Mouse (Mus musculus) testis, adult 2 months (tissue): ENCODE measurements at regions not wholly inside any gene's neighbourhood (a gene's known extent, or its start where the extent isn't known, plus 50 kb on each side); places are given as distances from the start of the nearest gene placed in this dataset.

Experiments used
- H3K27ac ChIP-seq: fragments of 200-500 bp; 2 replicates; pipeline ENCODE4 v1.5.1; 2012; ENCODE audit warnings: low read depth, low read length; ENCODE audit not compliant: control insufficient read depth, insufficient read depth
- H3K27me3 ChIP-seq: fragments of 200-500 bp; 2 replicates; pipeline ENCODE4 v1.6.1; 2012; ENCODE audit warnings: mild to moderate bottlenecking, low read length, moderate library complexity; ENCODE audit not compliant: control insufficient read depth, insufficient read depth
- H3K36me3 ChIP-seq: fragments of 200-500 bp; 2 replicates; pipeline ENCODE4 v1.6.1; 2012; ENCODE audit warnings: mild to moderate bottlenecking, low read length; ENCODE audit not compliant: control insufficient read depth, insufficient read depth
- H3K4me1 ChIP-seq: fragments of 200-500 bp; 2 replicates; pipeline ENCODE4 v1.6.1; 2012; ENCODE audit warnings: low read length; ENCODE audit not compliant: control insufficient read depth, insufficient read depth
- H3K4me3 ChIP-seq: fragments of 200-500 bp; 2 replicates; pipeline ENCODE4 v1.5.1; 2012; ENCODE audit warnings: low read depth, mild to moderate bottlenecking, low read length, moderate library complexity, mixed read lengths; ENCODE audit not compliant: control insufficient read depth
- CTCF ChIP-seq: fragments of 200-500 bp; IDR thresholded peaks from 2 replicates; pipeline ENCODE4 v1.5.1; 2012; ENCODE audit warnings: low read depth, mild to moderate bottlenecking, inconsistent platforms, low read length, moderate library complexity; ENCODE audit not compliant: control insufficient read depth, insufficient read depth, insufficient replicate concordance
- POLR2A ChIP-seq: fragments of 200-500 bp; IDR thresholded peaks from 2 replicates; pipeline ENCODE4 v1.6.1; 2012; ENCODE audit warnings: low read depth, mild to moderate bottlenecking, inconsistent platforms, low read length, moderate library complexity; ENCODE audit not compliant: control insufficient read depth

DNA sequence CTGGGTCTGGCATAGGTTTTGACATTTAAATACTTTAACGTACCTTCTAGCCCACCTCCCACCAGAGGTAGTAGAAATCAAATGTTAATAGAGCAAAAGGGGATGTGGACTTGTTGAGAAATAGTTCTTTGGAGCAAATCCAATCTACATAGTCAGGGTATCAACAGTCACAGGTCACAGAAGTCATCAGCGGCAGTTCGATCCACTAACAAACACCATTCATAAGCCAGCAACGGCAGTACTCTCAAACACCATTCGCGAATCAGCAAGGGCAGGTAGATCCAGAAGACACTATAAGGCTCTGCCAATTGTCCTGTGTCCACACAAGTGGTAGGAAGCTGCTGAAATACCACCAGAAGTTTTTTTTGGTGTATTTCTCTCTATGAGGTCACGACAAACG lies 374.3 kb upstream of the Sox9 start:
- no peaks in the 10 kb centered on the region for H3K4me1 ChIP-seq
- no peaks in the 10 kb centered on the region for H3K27me3 ChIP-seq
- TF ChIP-seq POLR2A (no peak), CTCF (no peak)
- no peak overlapping the region for H3K4me3 ChIP-seq
- H3K27ac ChIP-seq = no peak overlapping the region
- H3K36me3 ChIP-seq = no peaks in the 10 kb centered on the region

- no peak overlapping the region for H3K4me3 ChIP-seq
- TF ChIP-seq CTCF (no peak), POLR2A (no peak)
- no peak overlapping the region for H3K27ac ChIP-seq
- H3K4me1 ChIP-seq = no peaks in the 10 kb centered on the region
- H3K27me3 ChIP-seq = no peaks in the 10 kb centered on the region
- H3K36me3 ChIP-seq = no peaks in the 10 kb centered on the region
These were observed 369.6 kb upstream of the Sox9 start for GRCm38 (mm10) chr11:112412434-112412833.

GRCm38 (mm10) chr11:112442639-112443038 lies 339.4 kb upstream of the Sox9 start:
- Histone ChIP-seq H3K4me3 (no peak overlapping the region), H3K27ac (no peak overlapping the region), H3K27me3 (no peaks in the 10 kb centered on the region), H3K36me3 (no peaks in the 10 kb centered on the region), H3K4me1 (no peaks in the 10 kb centered on the region)
- TF ChIP-seq POLR2A = no peak
- TF ChIP-seq CTCF = no peak

GRCm38 (mm10) chr11:112443890-112444289 lies 338.1 kb upstream of the Sox9 start:
- H3K4me1 ChIP-seq = no peaks in the 10 kb centered on the region
- TF ChIP-seq POLR2A (no peak), CTCF (no peak)
- no peaks in the 10 kb centered on the region for H3K27me3 ChIP-seq
- no peaks in the 10 kb centered on the region for H3K36me3 ChIP-seq
- no peak overlapping the region for H3K27ac ChIP-seq
- no peak overlapping the region for H3K4me3 ChIP-seq

GRCm38 (mm10) chr11:112449632-112450031 lies 332.4 kb upstream of the Sox9 start:
- Histone ChIP-seq H3K4me3 (no peak overlapping the region), H3K4me1 (no peaks in the 10 kb centered on the region), H3K27ac (no peak overlapping the region), H3K27me3 (no peaks in the 10 kb centered on the region), H3K36me3 (no peaks in the 10 kb centered on the region)
- TF ChIP-seq POLR2A (no peak), CTCF (no peak)

DNA sequence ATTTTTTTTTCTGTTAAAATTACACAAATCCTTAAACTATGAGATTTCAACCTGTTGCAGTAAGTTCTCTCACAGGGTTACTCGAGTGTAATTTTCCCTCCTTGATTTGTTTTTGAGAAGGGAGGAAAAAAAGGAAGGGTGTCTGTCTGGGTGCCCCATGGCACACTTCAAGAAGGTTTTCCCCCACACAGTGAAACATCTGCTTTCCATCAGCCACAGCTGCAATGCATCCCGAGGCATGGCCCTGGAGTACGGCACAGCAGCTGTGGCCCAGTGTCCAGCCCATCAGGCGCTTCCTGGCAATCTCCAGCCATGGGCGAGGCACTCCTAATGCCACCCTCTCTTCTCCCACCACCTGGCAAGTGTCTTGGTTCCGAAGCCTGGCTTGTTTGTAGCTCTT lies 331.8 kb upstream of the Sox9 start:
- Histone ChIP-seq H3K27me3 (no peaks in the 10 kb centered on the region), H3K27ac (no peak overlapping the region), H3K36me3 (no peaks in the 10 kb centered on the region), H3K4me1 (no peaks in the 10 kb centered on the region), H3K4me3 (no peak overlapping the region)
- TF ChIP-seq POLR2A (no peak), CTCF (no peak)

GRCm38 (mm10) chr11:112458075-112458474 lies 323.9 kb upstream of the Sox9 start:
- TF ChIP-seq POLR2A (no peak), CTCF (no peak)
- Histone ChIP-seq H3K27ac (no peak overlapping the region), H3K4me1 (no peaks in the 10 kb centered on the region), H3K27me3 (no peaks in the 10 kb centered on the region), H3K36me3 (no peaks in the 10 kb centered on the region), H3K4me3 (no peak overlapping the region)

DNA sequence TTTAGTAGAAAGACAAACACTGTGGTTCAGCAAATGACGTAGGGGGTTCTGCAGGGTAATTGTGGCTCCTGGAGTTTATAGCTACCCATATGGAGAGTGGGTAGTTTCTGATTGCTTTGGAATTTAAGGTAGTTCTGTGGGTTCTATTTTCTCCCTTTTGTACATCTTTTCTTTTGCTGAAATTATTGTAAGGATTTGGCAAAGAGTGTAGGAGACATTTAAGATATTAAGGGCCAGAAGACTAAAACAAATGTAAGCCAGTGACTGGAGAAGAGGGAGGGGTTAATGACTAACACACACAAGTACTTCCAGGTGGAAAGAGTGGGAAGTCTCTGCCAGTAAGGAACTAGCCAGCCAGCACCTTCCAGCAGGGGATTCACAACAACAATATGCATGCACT lies 318.9 kb upstream of the Sox9 start:
- no peaks in the 10 kb centered on the region for H3K4me1 ChIP-seq
- TF ChIP-seq POLR2A (no peak), CTCF (no peak)
- H3K27me3 ChIP-seq = no peaks in the 10 kb centered on the region
- no peak overlapping the region for H3K4me3 ChIP-seq
- no peaks in the 10 kb centered on the region for H3K36me3 ChIP-seq
- H3K27ac ChIP-seq = no peak overlapping the region
